Mouse (Mus musculus): ENCODE measurements around the gene Fastkd1. TPM values are rescaled to one million over a fixed set of nuclear protein-coding genes. Genes with fewer than 3 reads are reported as not detected.

Gene Fastkd1
- polyA plus RNA-seq, 1 experiment from 2014 or later: 5.6 TPM

DNA sequence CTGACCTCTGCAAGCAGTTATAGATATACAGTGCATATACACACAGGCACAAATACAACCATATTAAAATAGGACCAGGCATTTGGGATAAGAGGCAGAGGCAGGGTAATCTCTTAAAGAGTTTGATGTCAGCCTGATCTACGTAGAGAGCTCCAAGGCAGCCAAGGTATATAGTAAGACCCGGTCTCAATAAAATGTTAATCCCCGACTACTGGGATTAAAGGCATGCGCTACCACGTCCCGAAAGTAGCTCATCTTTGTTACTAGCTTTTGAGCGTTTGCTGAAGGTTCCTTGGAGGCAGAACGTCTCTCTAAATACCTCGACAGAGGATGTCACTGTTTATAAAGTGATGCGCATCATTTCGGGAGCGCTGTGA lies 8.9 kb upstream of the Fastkd1 start, which contains the start of gene Ppig:
Gene Ppig, plus strand, starts transcription at position 273 of the 377 bp plus-strand sequence.
- Histone ChIP-seq H3K4me3 (ENCODE audit: low read depth, low read length) (peak within 1 kb of the TSS; percentile 97), H3K36me3 (ENCODE audit: control insufficient read depth, insufficient read depth, low read length) (no peaks in the 10 kb centered on the region), H3K9ac (ENCODE audit: low read length) (peak within 1 kb of the TSS; percentile 89), H3K4me2 (replicated peaks; ENCODE audit: low read depth) (peak within 1 kb of the TSS; percentile 67), H3K27me3 (ENCODE audit: control insufficient read depth, insufficient read depth, low read length) (no peaks in the 10 kb centered on the region), H3K9me3 (ENCODE audit: control insufficient read depth, low read length) (no peaks in the 10 kb centered on the region), H3K4me1 (replicated peaks; ENCODE audit: control insufficient read depth, insufficient read depth) (peaks cover 3% of the 10 kb centered on the region), H3K27ac (replicated peaks) (peak within 1 kb of the TSS; percentile 92)
- WGBS: 5% methylated on average over 12 of the region's 12 CpGs
- DNase-seq (ENCODE audit: low spot score): no peak
- no peak for TF ChIP-seq CTCF (IDR thresholded peaks at IDR 0.05; ENCODE audit: low read depth)
- no peak for TF ChIP-seq EP300 (optimal IDR thresholded peaks at IDR 0.05)
- peak; percentile 13; the same call in 1 of the 2 replicates for ATAC-seq (ENCODE audit: low FRiP score, low TSS enrichment)

DNA sequence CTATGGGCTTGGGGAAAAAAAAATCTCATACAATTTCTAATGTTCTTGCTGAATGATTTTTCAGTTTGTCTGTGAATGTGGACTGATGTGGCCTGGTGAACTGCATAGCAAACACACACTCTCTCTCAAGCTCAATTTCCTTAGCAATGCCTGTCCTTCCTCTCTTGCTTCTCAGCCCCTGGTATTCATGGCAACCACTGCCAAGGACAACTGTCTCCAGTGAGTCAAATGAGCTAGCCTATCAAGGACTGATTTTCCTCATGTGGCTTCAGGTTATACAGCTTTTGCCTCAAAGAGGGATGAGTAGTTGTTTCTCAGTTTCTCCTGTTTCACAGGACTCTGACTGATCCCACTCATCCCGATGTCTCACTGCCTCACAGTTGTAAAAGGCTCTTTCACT lies 5.8 kb upstream of the Fastkd1 start:
- Histone ChIP-seq H3K4me2 (replicated peaks; ENCODE audit: low read depth) (no peak overlapping the region), H3K4me3 (ENCODE audit: low read depth, low read length) (no peak overlapping the region), H3K9ac (ENCODE audit: low read length) (no peak overlapping the region), H3K4me1 (replicated peaks; ENCODE audit: control insufficient read depth, insufficient read depth) (peaks cover 3% of the 10 kb centered on the region), H3K36me3 (ENCODE audit: control insufficient read depth, insufficient read depth, low read length) (no peaks in the 10 kb centered on the region), H3K9me3 (ENCODE audit: control insufficient read depth, low read length) (no peaks in the 10 kb centered on the region), H3K27ac (replicated peaks) (no peak overlapping the region), H3K27me3 (ENCODE audit: control insufficient read depth, insufficient read depth, low read length) (no peaks in the 10 kb centered on the region)
- 86% methylated on average over 1 of the region's 1 CpGs for WGBS
- TF ChIP-seq CTCF (IDR thresholded peaks at IDR 0.05; ENCODE audit: low read depth) (no peak), EP300 (optimal IDR thresholded peaks at IDR 0.05) (no peak)
- ATAC-seq (ENCODE audit: low FRiP score, low TSS enrichment) (no peak), DNase-seq (ENCODE audit: low spot score) (no peak)

DNA sequence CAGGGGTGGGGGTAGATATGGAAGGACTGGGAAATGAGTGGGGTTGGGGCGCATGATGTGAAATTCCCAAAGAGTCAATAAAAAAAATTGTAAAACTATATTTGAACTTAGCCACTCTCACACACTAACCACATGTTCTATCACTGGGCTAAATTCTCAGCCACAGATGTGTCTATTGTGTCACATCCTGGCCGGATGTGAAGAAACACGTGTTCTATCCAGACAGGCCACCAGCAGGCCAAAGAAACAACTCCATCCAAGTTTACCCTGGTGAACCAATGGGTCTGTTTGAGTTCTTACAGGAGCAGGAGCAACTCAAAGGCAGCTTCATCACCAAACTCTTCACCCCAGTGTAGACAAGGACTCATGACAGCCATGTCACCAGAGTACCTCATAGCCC lies 3.2 kb upstream of the Fastkd1 start:
- no peak overlapping the region for H3K4me3 ChIP-seq (ENCODE audit: low read depth, low read length)
- H3K27ac ChIP-seq (replicated peaks): no peak overlapping the region
- no peak for TF ChIP-seq EP300 (optimal IDR thresholded peaks at IDR 0.05)
- no peak for TF ChIP-seq CTCF (IDR thresholded peaks at IDR 0.05; ENCODE audit: low read depth)
- no peak for ATAC-seq (ENCODE audit: low FRiP score, low TSS enrichment)
- DNase-seq (ENCODE audit: low spot score): no peak
- no peak overlapping the region for H3K9ac ChIP-seq (ENCODE audit: low read length)
- no peaks in the 10 kb centered on the region for H3K27me3 ChIP-seq (ENCODE audit: control insufficient read depth, insufficient read depth, low read length)
- whole genome bisulfite sequencing: 65% methylated on average over 3 of the region's 3 CpGs
- H3K36me3 ChIP-seq (ENCODE audit: control insufficient read depth, insufficient read depth, low read length): no peaks in the 10 kb centered on the region
- no peaks in the 10 kb centered on the region for H3K9me3 ChIP-seq (ENCODE audit: control insufficient read depth, low read length)
- no peak overlapping the region for H3K4me2 ChIP-seq (replicated peaks; ENCODE audit: low read depth)
- no peaks in the 10 kb centered on the region for H3K4me1 ChIP-seq (replicated peaks; ENCODE audit: control insufficient read depth, insufficient read depth)

DNA sequence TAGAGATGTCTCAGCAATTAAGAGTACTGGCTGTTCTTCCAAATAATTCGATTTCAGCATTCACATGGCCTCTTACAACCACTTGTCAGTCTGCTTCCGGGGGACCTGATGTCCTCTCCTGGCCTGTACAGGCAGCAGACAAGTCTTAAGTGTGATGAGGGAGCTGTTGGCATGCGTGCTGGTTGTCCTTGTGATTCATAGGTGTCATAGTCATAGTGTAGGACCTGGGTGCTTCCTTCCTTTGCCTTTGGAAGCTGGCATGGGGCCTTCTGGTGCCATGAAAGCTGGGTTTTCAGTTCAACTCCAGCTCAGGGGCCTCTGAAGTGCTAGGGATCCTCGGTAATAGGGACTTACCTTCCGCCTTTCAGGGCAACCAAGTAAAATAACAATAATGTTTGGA lies 810 bp upstream of the Fastkd1 start:
- DNase-seq (ENCODE audit: low spot score) (no peak), ATAC-seq (ENCODE audit: low FRiP score, low TSS enrichment) (no peak)
- Histone ChIP-seq H3K9me3 (ENCODE audit: control insufficient read depth, low read length) (no peaks in the 10 kb centered on the region), H3K4me3 (ENCODE audit: low read depth, low read length) (no peak overlapping the region), H3K4me1 (replicated peaks; ENCODE audit: control insufficient read depth, insufficient read depth) (no peaks in the 10 kb centered on the region), H3K4me2 (replicated peaks; ENCODE audit: low read depth) (no peak overlapping the region), H3K27me3 (ENCODE audit: control insufficient read depth, insufficient read depth, low read length) (no peaks in the 10 kb centered on the region), H3K9ac (ENCODE audit: low read length) (no peak overlapping the region), H3K27ac (replicated peaks) (no peak overlapping the region), H3K36me3 (ENCODE audit: control insufficient read depth, insufficient read depth, low read length) (no peaks in the 10 kb centered on the region)
- WGBS: 71% methylated on average over 5 of the region's 5 CpGs
- TF ChIP-seq CTCF (IDR thresholded peaks at IDR 0.05; ENCODE audit: low read depth) (no peak), EP300 (optimal IDR thresholded peaks at IDR 0.05) (no peak)

DNA sequence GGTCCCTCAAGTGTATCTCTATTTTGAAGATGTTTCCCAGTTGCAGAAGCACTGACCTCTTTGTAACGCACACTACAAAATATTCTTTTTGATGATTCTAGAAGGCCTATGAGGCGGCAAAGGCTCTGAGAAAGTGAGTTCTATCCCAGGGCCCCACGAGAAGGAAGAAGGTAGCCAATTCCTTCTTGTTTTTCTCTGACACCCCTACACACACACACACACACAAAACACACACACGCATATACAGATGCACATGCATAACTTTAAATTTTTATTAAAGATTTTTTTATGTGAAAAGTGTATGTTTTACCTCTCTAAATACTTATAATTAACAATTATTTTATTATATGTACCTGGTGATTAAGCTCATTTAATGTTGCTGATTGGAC lies 304 bp upstream of the Fastkd1 start:
- no peaks in the 10 kb centered on the region for H3K36me3 ChIP-seq (ENCODE audit: control insufficient read depth, insufficient read depth, low read length)
- no peaks in the 10 kb centered on the region for H3K4me1 ChIP-seq (replicated peaks; ENCODE audit: control insufficient read depth, insufficient read depth)
- ATAC-seq (ENCODE audit: low FRiP score, low TSS enrichment): no peak; the same call in 1 of the 2 replicates
- no peak overlapping the region for H3K9ac ChIP-seq (ENCODE audit: low read length)
- peak overlapping the region; percentile 61 for H3K4me3 ChIP-seq (ENCODE audit: low read depth, low read length)
- WGBS: 26% methylated on average over 4 of the region's 4 CpGs
- no peak overlapping the region for H3K27ac ChIP-seq (replicated peaks)
- peak overlapping the region; percentile 89; the same call in 1 of the 2 replicates for H3K4me2 ChIP-seq (replicated peaks; ENCODE audit: low read depth)
- H3K9me3 ChIP-seq (ENCODE audit: control insufficient read depth, low read length): no peaks in the 10 kb centered on the region
- TF ChIP-seq CTCF (IDR thresholded peaks at IDR 0.05; ENCODE audit: low read depth) (no peak), EP300 (optimal IDR thresholded peaks at IDR 0.05) (no peak)
- H3K27me3 ChIP-seq (ENCODE audit: control insufficient read depth, insufficient read depth, low read length): no peaks in the 10 kb centered on the region
- no peak for DNase-seq (ENCODE audit: low spot score)

- Histone ChIP-seq H3K27ac (replicated peaks) (no peak overlapping the region), H3K9me3 (ENCODE audit: control insufficient read depth, low read length) (no peaks in the 10 kb centered on the region), H3K9ac (ENCODE audit: low read length) (no peak overlapping the region), H3K36me3 (ENCODE audit: control insufficient read depth, insufficient read depth, low read length) (no peaks in the 10 kb centered on the region), H3K4me3 (ENCODE audit: low read depth, low read length) (no peak overlapping the region), H3K4me2 (replicated peaks; ENCODE audit: low read depth) (0 out of 2 replicates have a peak overlapping the region, but pooled peaks have one; percentile 89), H3K4me1 (replicated peaks; ENCODE audit: control insufficient read depth, insufficient read depth) (no peaks in the 10 kb centered on the region), H3K27me3 (ENCODE audit: control insufficient read depth, insufficient read depth, low read length) (no peaks in the 10 kb centered on the region)
- 73% methylated on average over 14 of the region's 14 CpGs for WGBS
- TF ChIP-seq EP300 (optimal IDR thresholded peaks at IDR 0.05) (no peak), CTCF (IDR thresholded peaks at IDR 0.05; ENCODE audit: low read depth) (no peak)
- DNase-seq (ENCODE audit: low spot score) (no peak), ATAC-seq (ENCODE audit: low FRiP score, low TSS enrichment) (no peak)
These were observed 1.1 kb downstream of the Fastkd1 start for GRCm38 (mm10) chr2:69712171-69712570.
